Mouse (Mus musculus): ENCODE measurements at regions not wholly inside any gene's neighbourhood (a gene's known extent, or its start where the extent isn't known, plus 50 kb on each side); places are given as distances from the start of the nearest gene placed in this dataset.
A peak's percentile ranks its signal among the peaks of the same experiment; 100 is the strongest.

DNA sequence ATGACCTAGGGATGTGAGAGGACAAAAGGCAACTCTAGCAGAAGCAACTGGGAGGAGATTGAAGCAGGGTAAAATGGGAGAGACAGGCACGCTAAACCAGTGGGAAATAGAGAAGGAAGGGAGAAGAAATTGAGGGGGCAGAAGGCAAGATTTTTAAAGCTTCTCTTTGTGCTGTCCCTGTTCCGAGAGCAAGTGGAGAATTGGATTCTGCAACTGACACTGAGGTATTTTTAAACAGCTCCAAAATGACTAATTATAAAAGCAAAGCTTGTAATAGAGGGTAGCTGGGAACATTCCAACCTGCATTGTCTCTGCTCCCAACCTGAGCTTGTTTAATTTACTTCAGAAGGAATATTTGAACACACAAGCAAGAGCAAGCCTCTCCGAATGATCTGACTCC is 460.7 kb upstream of the Mgmt start:
- no peak for DNase-seq (ENCODE audit: inconsistent ontology term)

GRCm38 (mm10) chr7:136434510-136434909 is 459.9 kb upstream of the Mgmt start:
- no peak for DNase-seq (ENCODE audit: inconsistent ontology term)

- DNase-seq (ENCODE audit: inconsistent ontology term) = no peak
Observed at GRCm38 (mm10) chr7:136443436-136443835, 451.0 kb upstream of the Mgmt start.

- no peak for DNase-seq (ENCODE audit: inconsistent ontology term)
Observed at GRCm38 (mm10) chr7:136445091-136445490, 449.3 kb upstream of the Mgmt start.

DNA sequence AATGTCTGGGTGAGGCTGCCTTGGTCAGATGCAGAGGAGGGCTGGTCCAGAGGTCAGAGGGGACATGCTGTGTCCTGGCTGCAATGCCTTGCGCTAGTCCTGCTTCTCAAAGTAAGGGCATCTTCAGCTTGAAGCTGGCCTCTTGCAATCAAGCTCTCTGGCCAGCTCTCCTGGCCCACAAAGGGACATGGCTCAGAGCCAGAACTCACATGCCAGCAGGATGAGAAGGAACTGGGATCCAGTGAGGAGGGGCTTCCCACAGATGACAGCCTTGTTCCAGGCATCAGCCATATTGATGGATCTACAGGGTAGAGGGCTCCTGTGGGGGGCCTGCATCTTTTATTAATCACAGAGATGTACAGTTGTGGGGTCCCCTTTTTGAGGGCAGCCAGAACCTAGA is 445.1 kb upstream of the Mgmt start:
- peak; percentile 39 for DNase-seq (ENCODE audit: inconsistent ontology term)

DNA sequence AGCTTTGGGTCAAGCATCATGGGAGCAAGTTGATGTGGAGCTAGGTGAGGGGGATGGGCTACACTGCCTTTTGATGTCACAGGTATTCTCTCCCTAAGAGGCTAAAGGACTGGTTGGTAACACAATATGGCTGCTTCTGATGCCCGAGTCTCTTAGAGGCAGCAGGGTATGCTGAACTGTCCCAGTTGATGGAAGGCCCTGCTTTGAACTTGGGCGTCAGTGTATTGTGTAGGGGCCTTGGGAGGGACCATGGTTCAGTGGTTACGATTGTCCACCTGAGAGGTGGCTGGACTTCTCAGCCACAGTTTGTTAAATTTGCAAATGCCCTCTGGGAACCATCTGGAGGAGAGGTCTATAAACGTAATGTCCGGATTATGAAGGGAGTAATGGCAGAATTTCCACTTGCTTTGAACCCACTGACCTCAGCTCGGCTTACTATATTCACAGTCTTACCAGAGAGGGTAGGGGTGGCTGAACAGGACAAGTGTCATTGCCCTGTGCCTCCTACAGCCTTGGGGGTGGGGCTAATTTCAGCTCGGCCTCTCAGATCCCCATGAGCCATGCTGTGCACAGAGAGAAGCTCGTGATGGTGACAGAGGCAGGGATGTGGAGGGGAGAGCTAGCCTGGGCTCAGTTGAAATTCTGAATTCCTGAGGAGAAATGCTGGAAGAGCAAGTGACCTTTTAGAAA is 442.6 kb upstream of the Mgmt start:
- no peak for DNase-seq (ENCODE audit: inconsistent ontology term)

DNA sequence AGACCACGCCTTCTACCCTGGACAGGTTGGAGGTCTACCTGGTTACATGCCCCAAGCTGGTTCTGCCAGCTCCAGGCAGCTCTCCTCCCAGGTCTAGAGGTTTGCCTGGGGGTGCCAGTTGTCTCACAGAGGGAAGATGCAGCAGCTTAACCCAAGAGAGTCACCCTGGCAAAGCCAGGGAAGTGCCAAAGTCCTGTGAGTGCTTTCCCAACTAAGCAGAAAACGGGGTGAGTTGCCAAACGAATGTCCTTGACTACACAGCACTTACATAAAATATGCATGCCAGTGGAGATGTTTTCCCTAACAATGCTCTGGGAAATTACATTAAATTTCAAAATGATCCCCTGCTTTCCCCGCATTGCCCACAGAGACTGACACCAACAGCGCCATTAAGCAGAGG is 441.9 kb upstream of the Mgmt start:
- DNase-seq (ENCODE audit: inconsistent ontology term) = no peak

GRCm38 (mm10) chr7:136457171-136457570 is 437.2 kb upstream of the Mgmt start:
- no peak for DNase-seq (ENCODE audit: inconsistent ontology term)

- no peak for DNase-seq (ENCODE audit: inconsistent ontology term)
Observed at GRCm38 (mm10) chr7:136457867-136458448, 436.5 kb upstream of the Mgmt start.

- peak; percentile 36 for DNase-seq (ENCODE audit: inconsistent ontology term)
Observed at GRCm38 (mm10) chr7:136477135-136477534, 417.3 kb upstream of the Mgmt start.

- peak; percentile 36 for DNase-seq (ENCODE audit: inconsistent ontology term)
Observed at GRCm38 (mm10) chr7:136480641-136481202, 413.7 kb upstream of the Mgmt start.

DNA sequence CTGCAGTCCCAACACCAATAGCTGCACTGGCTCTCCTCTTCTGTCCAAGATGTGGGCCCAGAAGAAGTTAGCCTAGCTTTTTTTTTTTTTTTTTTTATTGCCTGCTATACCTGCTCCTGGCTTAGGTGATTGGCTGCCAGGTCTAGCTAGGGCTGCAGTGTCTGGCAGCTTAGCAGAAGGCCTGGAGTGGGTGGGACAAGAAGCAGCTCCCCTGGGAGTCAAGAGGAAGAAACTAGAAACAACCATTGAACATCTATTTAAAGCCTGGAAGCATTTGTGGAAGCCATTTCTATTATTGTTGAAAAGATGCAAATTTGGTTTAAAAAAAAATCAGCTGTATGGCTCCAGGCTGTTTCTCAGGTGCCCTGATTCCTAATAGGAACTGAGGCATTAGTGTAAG is 411.2 kb upstream of the Mgmt start:
- no peak for DNase-seq (ENCODE audit: inconsistent ontology term)

DNA sequence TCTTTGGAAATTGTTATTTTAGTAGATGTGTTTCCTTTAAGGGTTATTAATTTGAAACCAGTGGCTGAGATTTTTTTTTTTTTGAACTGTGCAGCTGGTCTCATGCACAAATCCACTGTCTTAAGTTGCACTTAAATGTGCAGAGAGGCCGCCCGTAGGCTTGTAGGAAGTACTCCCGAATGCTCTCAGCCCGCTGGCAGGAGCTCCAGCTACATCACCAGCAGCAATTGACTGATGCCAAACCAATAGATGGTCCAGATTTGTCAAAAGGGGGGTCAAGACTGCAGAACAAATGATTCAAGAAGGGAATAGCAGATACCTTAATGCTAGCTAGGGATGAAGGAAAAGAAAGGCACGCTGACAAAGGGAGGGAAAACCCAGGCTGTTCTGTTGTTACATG is 406.9 kb upstream of the Mgmt start:
- DNase-seq (ENCODE audit: inconsistent ontology term) = no peak

DNA sequence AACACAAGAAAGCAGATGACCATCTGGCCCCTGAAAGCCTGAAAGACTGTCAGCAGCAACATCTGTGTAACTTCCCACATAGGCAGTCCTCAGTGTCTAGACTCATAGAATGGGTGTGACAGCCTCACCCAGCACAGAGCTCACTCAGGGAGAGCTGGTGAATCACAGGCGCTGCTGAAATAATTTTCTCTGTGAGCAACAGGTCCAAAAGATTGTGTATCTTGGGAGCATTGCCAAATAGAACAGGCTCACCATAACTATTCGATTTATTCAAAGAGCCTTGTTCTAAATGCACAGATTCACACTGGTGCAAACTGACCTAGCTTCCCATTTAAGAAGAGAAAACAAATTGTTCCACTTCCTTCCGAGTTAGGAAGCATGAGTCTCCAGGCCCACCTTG is 399.6 kb upstream of the Mgmt start:
- DNase-seq (ENCODE audit: inconsistent ontology term) = no peak

GRCm38 (mm10) chr7:136496335-136497242 is 397.8 kb upstream of the Mgmt start:
- no peak for DNase-seq (ENCODE audit: inconsistent ontology term)

DNA sequence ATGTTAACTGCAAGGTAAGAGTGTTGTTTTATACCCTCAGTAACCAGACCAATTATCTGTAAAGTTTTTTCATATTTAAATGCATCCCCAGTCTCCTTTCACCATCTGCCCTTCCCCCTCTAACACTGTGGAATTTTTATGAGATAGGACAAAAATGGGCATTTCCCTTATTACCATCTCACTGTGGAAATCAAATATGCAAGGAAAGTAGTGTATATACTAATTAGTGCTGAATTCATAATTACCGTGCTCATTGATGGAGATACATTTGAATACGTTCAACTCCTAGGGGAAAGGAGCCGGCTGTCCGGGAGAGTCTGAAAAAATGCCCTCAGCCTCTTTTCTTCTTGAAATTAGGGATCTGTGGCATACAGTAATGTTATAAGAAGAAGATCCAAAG is 394.4 kb upstream of the Mgmt start:
- no peak for DNase-seq (ENCODE audit: inconsistent ontology term)

DNA sequence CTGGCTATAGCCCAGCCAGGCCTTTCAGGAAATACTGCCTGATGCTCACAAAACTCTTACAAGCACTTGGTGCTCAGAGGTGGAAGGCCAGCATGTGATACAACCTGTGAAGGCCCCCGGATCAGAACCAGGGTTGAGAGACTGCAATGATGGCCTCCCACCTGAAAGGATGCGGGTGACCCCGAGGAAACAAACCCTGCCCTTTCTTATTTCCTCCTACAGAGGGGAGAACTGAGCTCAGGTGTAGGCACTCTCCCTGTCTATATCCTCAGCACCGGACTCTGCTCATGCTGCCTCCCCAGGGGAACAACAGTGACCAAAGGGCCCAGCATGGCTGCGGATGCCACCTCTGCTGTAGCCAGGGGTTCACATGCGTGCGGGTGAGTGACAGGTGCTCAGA is 393.3 kb upstream of the Mgmt start:
- DNase-seq (ENCODE audit: inconsistent ontology term) = no peak

DNA sequence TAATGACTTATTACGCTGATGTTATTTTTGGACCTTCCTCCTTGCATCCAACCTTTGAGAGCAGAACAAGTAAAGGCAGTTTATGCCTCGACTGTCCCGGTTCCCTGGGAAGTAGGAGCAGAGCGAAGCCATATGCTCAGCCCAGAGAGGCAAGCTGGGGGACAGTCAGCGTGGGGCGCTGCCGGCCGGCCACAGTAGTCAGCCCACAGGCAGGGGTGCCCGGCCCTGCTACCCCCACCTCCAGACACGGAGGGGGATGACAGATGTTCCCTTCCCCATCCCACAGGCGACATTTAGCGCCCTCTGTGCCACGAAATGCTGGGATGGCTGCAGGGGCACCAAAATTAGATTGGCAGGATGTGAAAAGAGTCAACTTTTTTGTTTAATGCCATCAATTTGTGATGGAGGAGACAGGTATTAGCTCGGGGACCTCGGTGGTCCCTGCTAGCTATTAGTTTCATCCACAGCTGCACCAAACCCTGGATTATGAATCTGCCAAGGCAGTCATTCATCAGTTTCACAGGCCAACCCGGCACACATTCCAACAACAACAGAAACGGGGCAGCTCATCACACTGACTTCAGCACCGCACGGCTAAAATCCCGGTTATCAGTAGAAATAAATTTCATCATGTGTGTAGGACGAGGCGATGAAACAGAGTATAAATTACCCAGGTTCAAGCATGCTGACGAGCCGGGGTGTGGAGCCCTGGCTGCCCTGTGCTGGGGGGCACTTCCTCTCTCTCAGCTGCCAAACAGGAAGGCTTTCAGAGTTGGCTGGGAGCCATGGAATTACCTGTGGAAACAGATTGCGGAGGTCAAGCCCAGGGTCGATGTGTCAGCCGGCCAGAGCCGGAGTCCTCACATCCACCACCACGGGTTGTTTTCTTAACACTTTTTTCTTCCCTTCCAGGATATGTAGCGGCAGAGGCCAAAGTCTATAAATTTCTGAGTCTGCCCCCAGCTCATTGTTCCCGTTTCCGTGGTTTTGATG is 392.3 kb upstream of the Mgmt start:
- DNase-seq (ENCODE audit: inconsistent ontology term) = no peak

DNA sequence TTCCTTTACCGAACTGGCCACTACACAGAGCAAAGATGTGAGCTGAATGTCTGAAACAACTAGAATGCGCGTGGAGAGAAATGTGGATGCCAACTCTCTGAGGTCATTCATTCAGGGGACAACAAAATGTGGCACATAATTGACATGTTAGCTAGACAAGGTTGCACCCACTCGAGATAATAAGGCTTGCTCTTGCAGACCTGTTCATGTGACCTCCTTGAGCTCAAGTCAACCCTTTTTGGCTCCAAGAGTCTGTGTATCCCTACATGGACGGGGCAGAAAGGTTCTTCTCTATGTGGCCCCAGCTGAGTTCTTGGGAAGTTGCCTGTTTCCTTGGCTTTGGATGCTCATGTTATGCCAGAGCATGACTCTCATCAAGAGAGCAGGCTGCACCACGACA is 383.0 kb upstream of the Mgmt start:
- DNase-seq (ENCODE audit: inconsistent ontology term) = no peak

- no peak for DNase-seq (ENCODE audit: inconsistent ontology term)
Observed at GRCm38 (mm10) chr7:136515376-136515775, 379.0 kb upstream of the Mgmt start.

- DNase-seq (ENCODE audit: inconsistent ontology term) = no peak
Observed at GRCm38 (mm10) chr7:136525821-136526220, 368.6 kb upstream of the Mgmt start.
